Mouse (Mus musculus) cerebellum, adult 18-20 months (tissue): ENCODE data around the gene Uggt1.

ENCODE experiments used
- DNase-seq, 2 experiments: peaks; one replicate each; pipeline ENCODE4 v3.0.0; 2021

Uggt1 gene

DNA sequence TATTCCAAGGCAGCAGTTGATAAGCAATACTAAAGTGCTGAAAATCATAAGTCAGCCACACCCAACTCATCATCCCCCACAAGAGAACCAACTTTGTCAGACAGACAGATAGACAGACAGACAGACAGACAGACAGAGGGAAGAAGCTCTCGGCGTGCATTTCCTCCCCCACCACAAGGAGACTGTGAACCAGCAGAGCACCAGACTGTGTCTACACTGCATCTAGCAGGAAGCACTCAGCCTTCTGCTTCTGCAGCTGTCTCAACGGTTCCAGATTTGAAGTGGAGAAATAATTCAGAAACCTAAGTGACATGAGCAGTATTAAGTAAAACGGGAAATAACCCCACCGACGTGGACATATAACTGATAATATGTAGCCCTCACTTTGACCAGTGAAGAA is 71.6 kb downstream of the Uggt1 start:
- DNase-seq, result no peak

DNA sequence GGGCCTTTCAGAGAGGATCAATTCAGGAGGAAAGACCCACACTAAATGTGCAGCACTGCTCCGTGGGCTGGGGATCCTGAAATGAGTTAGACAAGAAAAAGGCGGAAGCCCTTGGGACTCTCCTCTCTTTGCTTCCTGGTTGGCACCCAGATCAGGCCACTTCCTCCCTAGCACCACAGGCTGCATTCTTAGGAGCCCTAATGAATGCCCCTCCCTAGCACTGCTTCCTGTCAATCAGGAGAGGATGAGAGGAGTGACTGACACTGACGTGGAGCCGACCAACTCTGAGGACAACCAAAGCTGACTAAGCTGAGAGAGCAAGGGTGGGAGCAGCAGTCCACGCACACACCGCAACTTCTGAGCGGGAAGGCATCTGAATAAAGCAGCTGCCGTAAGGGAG is 81.8 kb downstream of the Uggt1 start:
- no peak for DNase-seq

DNA sequence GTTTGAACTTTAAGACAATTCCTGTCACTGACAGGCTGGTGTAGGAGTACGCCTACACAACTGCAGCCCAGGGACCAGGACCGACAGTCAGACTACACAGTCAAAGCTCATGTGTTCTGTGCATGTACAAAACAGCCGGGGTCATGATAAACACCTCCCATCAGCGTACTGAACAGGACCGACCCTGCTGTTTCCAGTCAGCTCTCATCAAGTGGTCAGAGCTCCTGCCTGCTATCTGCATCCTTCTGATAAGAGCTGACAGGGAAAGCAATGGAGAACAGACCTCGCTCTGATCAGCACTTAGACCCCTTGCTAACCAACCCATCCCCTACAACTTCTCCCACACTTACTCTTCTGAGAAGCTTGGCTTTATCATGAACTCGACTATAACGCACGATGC is 83.3 kb downstream of the Uggt1 start:
- no peak for DNase-seq

DNA sequence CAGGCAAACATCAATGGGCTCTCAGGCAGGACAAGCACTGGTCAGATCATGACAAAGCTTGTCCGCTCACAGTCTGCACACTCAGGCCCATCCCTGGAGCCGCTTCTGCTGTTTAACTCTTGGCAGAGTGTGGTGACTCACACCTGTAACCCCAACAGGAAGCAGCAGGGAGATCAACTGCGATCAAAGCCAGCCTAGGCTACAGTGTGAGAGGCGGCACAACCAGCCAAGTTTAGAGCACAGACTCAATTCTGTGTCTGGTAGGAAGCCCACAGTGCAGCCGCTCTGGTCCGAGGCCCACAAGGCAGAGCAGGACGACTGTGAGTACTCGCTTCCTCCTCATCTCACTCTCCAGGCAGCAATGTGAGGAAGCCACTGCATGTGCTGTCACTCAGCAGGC is 84.3 kb downstream of the Uggt1 start:
- peak in 1 of 2 experiments; percentile 21 for DNase-seq

- peak; percentile 30 to 40 for DNase-seq
Observed at GRCm38 (mm10) chr1:36149411-36149810, 95.1 kb downstream of the Uggt1 start.

GRCm38 (mm10) chr1:36148809-36149208 is 95.7 kb downstream of the Uggt1 start:
- DNase-seq, result no peak

DNA sequence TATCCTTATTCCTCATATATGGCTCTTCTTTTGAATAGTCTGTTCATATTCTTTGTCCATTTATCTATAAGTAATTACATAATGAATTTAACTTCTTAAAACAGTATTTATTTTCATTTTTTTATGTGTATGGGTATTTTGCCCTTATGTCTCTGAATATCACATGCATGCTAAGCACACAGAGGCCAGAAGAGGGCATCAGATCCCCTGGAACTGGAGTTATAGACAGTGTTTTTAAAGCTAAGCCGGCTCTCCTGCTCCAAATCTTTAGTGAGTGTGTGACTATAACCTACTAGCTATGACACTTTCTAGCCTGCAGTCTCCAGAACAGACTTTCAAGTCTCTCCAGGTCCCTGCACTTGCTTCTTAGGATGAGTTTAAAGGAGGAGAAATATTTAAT is 99.5 kb downstream of the Uggt1 start:
- peak; percentile 51 to 54 for DNase-seq

DNA sequence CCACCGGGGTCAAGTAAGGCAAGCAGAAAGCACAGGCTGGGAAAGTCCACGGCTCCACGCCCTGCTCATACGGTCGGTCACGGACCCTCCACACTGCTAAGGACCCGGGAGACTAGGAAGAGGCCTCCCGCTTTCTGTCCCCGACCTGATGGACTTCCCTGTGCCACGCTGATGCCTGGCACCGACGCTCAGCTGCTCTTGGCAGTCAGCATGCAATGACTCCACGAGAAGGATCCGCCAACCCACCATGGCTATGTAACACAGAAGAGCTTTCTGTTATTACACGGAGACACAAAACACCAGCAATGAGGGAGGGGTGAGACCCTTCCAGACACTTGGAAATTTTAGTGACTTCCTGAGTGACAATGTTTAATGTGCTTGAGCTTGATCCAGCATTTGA is 104.2 kb downstream of the Uggt1 start:
- DNase-seq, result no peak

DNA sequence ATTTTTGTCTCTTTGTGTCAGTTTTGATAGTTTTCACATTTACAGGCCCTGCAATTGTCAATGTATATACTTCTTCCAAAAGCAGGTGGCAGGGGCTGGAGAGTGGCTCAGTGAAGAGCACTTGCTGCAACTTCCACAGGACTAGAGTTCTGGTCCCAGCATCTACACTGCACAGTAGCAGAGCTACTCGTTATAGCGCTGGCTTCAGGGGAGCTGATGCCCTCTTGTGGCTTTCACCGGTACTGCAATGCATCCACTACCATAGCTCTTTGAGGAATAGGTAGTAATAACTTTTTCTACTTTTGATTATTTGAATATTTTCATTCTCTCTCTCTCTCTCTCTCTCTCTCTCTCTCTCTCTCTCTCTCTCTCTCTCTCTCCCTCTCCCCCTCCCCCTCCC is 109.9 kb downstream of the Uggt1 start:
- peak; percentile 72 to 80 for DNase-seq

GRCm38 (mm10) chr1:36133647-36134046 is 110.9 kb downstream of the Uggt1 start:
- no peak for DNase-seq

GRCm38 (mm10) chr1:36133041-36133440 is 111.5 kb downstream of the Uggt1 start:
- no peak for DNase-seq

DNA sequence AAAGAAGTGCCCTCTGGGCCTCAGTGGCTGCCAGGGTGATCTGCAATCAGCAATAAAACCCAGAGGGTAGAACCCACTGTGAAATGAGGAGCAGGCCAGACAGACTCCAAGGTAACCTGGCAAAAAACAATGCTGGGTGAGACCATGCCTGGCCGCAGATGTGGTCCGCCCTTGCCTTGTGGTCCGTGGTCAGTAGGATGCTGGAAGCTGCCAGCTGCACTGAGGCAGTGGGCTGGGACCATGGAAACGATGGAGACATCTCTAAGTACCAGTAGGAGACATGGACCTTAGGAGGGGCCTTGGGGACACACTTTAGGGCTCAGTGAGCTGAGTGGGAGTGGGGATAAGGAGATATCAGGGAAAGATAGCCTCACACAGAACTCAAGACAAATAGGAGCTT is 112.3 kb downstream of the Uggt1 start:
- no peak for DNase-seq

DNA sequence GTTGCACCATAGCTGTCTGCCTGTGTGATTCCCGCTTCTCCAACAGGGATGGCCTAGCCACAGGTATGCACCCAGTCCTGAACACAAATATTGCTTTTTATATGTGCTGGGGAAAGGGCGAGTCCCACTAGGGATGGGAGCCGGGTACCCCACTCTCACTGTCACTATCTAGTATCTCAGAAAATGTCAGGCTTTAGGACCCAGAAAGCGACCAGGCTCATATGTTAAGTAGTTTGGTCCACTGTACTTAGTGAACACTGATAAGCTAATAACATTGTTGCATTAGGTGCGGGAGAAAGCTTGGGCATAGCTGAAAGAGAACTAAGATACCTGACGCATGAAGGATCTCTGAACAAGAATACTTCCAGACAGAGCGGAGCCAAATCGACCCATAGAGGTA is 112.8 kb downstream of the Uggt1 start:
- no peak for DNase-seq

DNA sequence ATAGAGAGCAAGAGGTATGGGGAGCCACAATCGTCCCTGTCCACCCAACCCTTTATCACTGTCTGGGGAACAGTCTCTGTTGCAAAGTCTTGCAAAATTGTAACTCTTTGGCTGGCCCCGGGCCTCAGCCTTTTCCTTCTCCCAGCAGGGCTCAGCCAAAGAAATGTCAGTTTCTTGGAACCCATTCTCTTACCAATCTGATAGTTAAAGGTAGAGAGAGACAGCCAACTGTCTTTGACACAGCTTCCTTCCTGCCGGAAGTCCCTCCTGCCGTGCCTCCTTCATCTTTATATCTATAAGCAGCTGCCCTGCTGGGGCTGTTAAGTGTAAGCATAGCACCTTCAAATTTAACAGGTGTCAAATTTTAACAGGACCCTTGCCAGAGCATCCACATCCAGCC is 113.4 kb downstream of the Uggt1 start:
- no peak for DNase-seq

- no peak for DNase-seq
Observed at GRCm38 (mm10) chr1:36130307-36131035, 114.0 kb downstream of the Uggt1 start.

DNA sequence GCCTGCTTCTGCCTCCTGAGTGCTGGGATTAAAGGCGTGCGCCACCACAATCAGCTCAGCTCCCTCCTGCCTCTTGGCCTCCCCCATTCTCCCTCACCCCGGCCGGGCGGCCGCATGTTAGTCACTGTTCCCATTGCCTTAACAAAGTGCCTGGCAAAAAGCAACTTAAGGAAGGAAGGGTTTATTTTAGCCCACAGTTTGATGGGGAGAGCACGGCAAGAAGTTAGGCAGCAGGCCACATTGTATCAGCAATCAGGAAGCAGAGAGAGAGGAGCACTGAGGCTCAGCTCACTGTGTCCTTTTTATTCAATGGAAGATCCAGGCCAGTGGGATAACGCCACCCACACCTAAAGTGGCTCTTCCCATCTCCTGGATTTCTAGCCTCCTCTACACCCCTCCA is 114.6 kb downstream of the Uggt1 start:
- no peak for DNase-seq

DNA sequence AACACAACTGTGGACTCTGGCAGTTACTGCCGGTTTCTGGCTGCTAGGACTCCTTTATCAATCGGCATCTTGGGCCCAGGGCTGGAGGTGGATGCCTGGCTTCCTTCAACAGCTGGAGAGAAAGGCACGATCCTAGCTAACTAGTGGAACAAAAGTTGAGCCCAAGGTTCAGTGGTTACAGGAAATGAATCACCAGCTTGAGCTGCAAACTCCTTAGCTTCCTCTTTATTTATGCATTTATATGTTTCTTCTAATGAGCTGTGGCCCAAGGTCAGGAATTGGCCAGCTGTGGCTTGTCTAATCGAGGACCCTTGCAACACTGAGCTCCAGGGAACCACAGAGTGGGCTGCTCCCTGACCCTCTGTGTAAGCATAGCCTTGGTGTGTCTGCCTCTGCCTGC is 115.4 kb downstream of the Uggt1 start:
- no peak for DNase-seq

- no peak for DNase-seq
Observed at GRCm38 (mm10) chr1:36125076-36125475, 119.4 kb downstream of the Uggt1 start.

DNA sequence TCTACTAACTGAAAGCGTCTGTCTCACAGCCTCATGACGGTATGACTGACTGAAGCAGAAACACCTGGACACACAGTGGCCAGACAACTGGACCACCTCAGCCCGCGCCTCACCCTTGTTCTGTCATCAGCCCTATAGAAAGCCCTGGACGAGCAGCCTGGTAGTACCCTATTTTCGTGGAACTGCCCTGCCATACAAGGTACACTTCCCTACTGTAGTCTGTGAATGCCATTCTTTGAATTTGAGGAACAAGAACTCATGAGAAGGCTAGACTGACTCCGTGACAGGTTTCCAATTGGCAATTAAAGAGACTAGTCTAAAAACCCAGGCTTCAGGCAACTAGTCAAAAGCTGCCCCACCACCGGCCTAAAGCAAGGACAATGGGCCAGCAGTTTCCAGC is 123.3 kb downstream of the Uggt1 start:
- no peak for DNase-seq

- DNase-seq, result no peak
Observed at GRCm38 (mm10) chr1:36119426-36119825, 125.1 kb downstream of the Uggt1 start.

GRCm38 (mm10) chr1:36118958-36119357 is 125.6 kb downstream of the Uggt1 start:
- DNase-seq, result no peak

- DNase-seq, result no peak
Observed at GRCm38 (mm10) chr1:36118061-36118685, 126.3 kb downstream of the Uggt1 start.

GRCm38 (mm10) chr1:36116488-36116887 is 128.0 kb downstream of the Uggt1 start:
- no peak for DNase-seq

GRCm38 (mm10) chr1:36114844-36115243 is 129.7 kb downstream of the Uggt1 start:
- DNase-seq, result no peak

GRCm38 (mm10) chr1:36113670-36114069 is 130.8 kb downstream of the Uggt1 start:
- DNase-seq, result no peak
